Mouse (Mus musculus) thymus, adult 2 months (tissue): ENCODE data around the gene Fam184a.

ENCODE experiments used
- CTCF ChIP-seq: fragments of 200-500 bp; IDR thresholded peaks from 2 replicates; pipeline ENCODE4 v1.5.1; 2012; ENCODE audit warnings: mild to moderate bottlenecking, control low read depth, low read length, moderate library complexity, borderline replicate concordance; ENCODE audit not compliant: control insufficient read depth, poor library complexity, insufficient read depth; ENCODE audit errors: extremely low read depth
- POLR2A ChIP-seq: fragments of 200-500 bp; IDR thresholded peaks from 2 replicates; pipeline ENCODE4 v1.6.1; 2012; ENCODE audit warnings: mild to moderate bottlenecking, low read length, control low read depth, moderate library complexity; ENCODE audit not compliant: control insufficient read depth, poor library complexity, insufficient read depth; ENCODE audit errors: extremely low read depth

GRCm38 (mm10) chr10:53679690-53680557 is 71.0 kb downstream of the Fam184a start:
- TF ChIP-seq CTCF (no peak), POLR2A (no peak)
